9 mouse cellular contexts compared by ENCODE assay signal in the genomic region with DNA sequence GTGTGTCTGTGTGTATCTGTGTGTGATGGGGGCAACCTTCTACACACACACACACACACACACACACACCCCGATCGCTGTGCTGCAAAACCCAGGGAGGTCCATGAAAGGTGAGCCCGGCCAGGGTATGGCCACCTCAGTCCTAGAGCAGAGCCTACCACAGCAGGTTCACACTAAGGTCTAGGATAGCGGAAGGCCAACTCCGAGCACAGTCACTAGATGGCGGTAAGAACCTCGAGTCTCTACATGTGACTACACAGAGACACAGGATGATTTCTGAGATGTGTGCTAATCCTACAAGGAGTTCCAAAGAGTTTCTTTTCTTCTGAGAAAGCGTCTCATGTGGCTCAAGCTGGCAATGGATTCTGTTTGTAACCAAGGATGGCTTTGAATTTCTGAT. TPM values are rescaled to one million over a fixed set of nuclear protein-coding genes. Genes with fewer than 3 reads are reported as not detected.
A peak's percentile ranks its signal among the peaks of the same experiment; 100 is the strongest.
DNase-seq lines count a peak whose midpoint lies in the region; ATAC-seq and TF ChIP-seq lines count a peak whose summit lies in the region.
"Had no signal": no experiment of that assay in that cellular context is flagged by ENCODE, and none has a peak within 500 bp of the region (broad histone marks: within the 10 kb centered on the region; RNA-seq: fewer than 3 reads in every experiment).

No protein-coding gene starts in this region.

- DNase-seq in adrenal gland, adult (ENCODE audit: inconsistent age in 2 of 2, low spot score in 1 of 2) = peak; percentile 68 to 82
- no peak for DNase-seq in adrenal gland, postnatal 4 days (ENCODE audit: low spot score in 2 of 2)
- DNase-seq in neural tube, embryonic 11.5 days (ENCODE audit: low spot score) = peak; percentile 56
- no peak for DNase-seq in neural tube, embryonic 10.5 days (ENCODE audit: extremely low spot score, low spot score)
- DNase-seq in cerebellum, postnatal 25 days = peak; percentile 63 to 77
- DNase-seq in heart, postnatal 36 days = peak; percentile 39 to 57
- no peak for DNase-seq in liver, embryonic 14.5 days (ENCODE audit: low read depth in 3 of 3, low spot score in 3 of 3)

- no peaks in the 10 kb centered on the region for H3K27me3 ChIP-seq in neural tube, embryonic 11.5 days (ENCODE audit: control insufficient read depth, insufficient read depth, low read length)
- H3K27me3 ChIP-seq in liver, embryonic 14.5 days (ENCODE audit: control insufficient read depth, insufficient read depth, low read length) = no peaks in the 10 kb centered on the region

- H3K9ac ChIP-seq in neural tube, embryonic 11.5 days (ENCODE audit: low read length) = no peak overlapping the region
- no peak overlapping the region for H3K9ac ChIP-seq in liver, embryonic 14.5 days (replicated peaks)

- ATAC-seq in neural tube, embryonic 11.5 days (ENCODE audit: insufficient read depth, low FRiP score, low TSS enrichment) = no peak
- ATAC-seq in liver, embryonic 14.5 days (ENCODE audit: insufficient read depth) = peak; percentile 45; the same call in 1 of the 2 replicates

- no peak for TF ChIP-seq EP300 in liver, embryonic 14.5 days (IDR thresholded peaks at IDR 0.05; ENCODE audit: low read depth)

- no peaks in the 10 kb centered on the region for H3K9me3 ChIP-seq in neural tube, embryonic 11.5 days (ENCODE audit: control insufficient read depth, low read length)
- no peaks in the 10 kb centered on the region for H3K9me3 ChIP-seq in liver, embryonic 14.5 days (ENCODE audit: control insufficient read depth, low read length)

- H3K27ac ChIP-seq in neural tube, embryonic 11.5 days (ENCODE audit: low read depth, low read length) = no peak overlapping the region
- H3K27ac ChIP-seq in liver, embryonic 14.5 days = no peak overlapping the region
- H3K27ac ChIP-seq in olfactory bulb, adult 2 months (ENCODE audit: insufficient read depth, low read depth, low read length) = no peak overlapping the region

- WGBS in neural tube, embryonic 11.5 days = 41% methylated on average over 8 of the region's 8 CpGs
- 29% methylated on average over 8 of the region's 8 CpGs for WGBS in liver, embryonic 14.5 days (ENCODE audit: insufficient replicate concordance)
- 44% methylated on average over 8 of the region's 8 CpGs for WGBS in olfactory bulb, adult 2 months

- no peak overlapping the region for H3K4me3 ChIP-seq in neural tube, embryonic 11.5 days (ENCODE audit: low read depth, low read length)
- no peak overlapping the region for H3K4me3 ChIP-seq in liver, embryonic 14.5 days (ENCODE audit: insufficient read depth in 1 of 2, low read depth in 2 of 2, low read length in 2 of 2)
- H3K4me3 ChIP-seq in olfactory bulb, adult 2 months (ENCODE audit: insufficient read depth, low read depth, low read length) = no peak overlapping the region

- H3K4me1 ChIP-seq in neural tube, embryonic 11.5 days (ENCODE audit: control insufficient read depth, insufficient read depth, low read length) = no peaks in the 10 kb centered on the region
- no peaks in the 10 kb centered on the region for H3K4me1 ChIP-seq in liver, embryonic 14.5 days (replicated peaks; ENCODE audit: control insufficient read depth in 2 of 2, insufficient read depth in 2 of 2, low read length in 1 of 2)
- H3K4me1 ChIP-seq in olfactory bulb, adult 2 months (ENCODE audit: control insufficient read depth, insufficient read depth, low read length) = peaks cover 3% of the 10 kb centered on the region; the same call in 1 of the 2 replicates

- intact Hi-C loops in heart, postnatal 36 days (cut with DNase I) = no loop called here

- H3K4me2 ChIP-seq in neural tube, embryonic 11.5 days (ENCODE audit: low read depth) = no peak overlapping the region
- H3K4me2 ChIP-seq in liver, embryonic 14.5 days (ENCODE audit: low read depth) = no peak overlapping the region

- TF ChIP-seq POLR2A in olfactory bulb, adult 2 months (IDR thresholded peaks at IDR 0.05; ENCODE audit: insufficient read depth, low read depth, low read length) = no peak

- no peaks in the 10 kb centered on the region for H3K36me3 ChIP-seq in neural tube, embryonic 11.5 days (ENCODE audit: control insufficient read depth, insufficient read depth, low read length)
- no peaks in the 10 kb centered on the region for H3K36me3 ChIP-seq in liver, embryonic 14.5 days (replicated peaks; ENCODE audit: control insufficient read depth, insufficient read depth, low read depth)

- peak; percentile 73 for TF ChIP-seq CTCF in liver, embryonic 14.5 days (IDR thresholded peaks at IDR 0.05; ENCODE audit: low read depth)
- 0 out of 2 replicates have a peak, but pooled peaks have one; percentile 14 for TF ChIP-seq CTCF in olfactory bulb, adult 2 months (IDR thresholded peaks at IDR 0.05; ENCODE audit: insufficient read depth, low read depth, low read length)

RNA-seq across cellular contexts. Expression of a gene that starts 17.4 kb away (rescaled TPM):
- under 1 TPM in 1 of 2 experiments, not detected in 1; 0.76 TPM for total RNA-seq in adrenal gland, postnatal 4 days (2021)
- polyA plus RNA-seq in neural tube, embryonic 11.5 days (2014; fragmentation: Nextera tagmentation; extraction: Ambion mirVana) = not detected in 2 replicates
- total RNA-seq in heart, postnatal 36 days (2021) = not detected
- 0.87 and 1.1 TPM in 2 replicates for polyA plus RNA-seq in liver, embryonic 14.5 days (2012; rRNA removed)
- polyA plus RNA-seq in liver, embryonic 14.5 days (2014; fragmentation: Nextera tagmentation; extraction: Ambion mirVana) = 1.3 and 1.4 TPM in 2 replicates
- not detected in 2 replicates for polyA plus RNA-seq in olfactory bulb, adult 2 months (2012; ENCODE audit: insufficient read depth, insufficient read length, low replicate concordance, missing spikeins)
- total RNA-seq: gastrocnemius, postnatal 36 days had no signal

RNA-seq across cellular contexts. Expression of a gene that starts 19.8 kb away (rescaled TPM):
- total RNA-seq in adrenal gland, postnatal 4 days (2021) = 10 to 100 TPM; 56.2 to 59.0 TPM
- 37.3 and 38.1 TPM in 2 replicates for polyA plus RNA-seq in neural tube, embryonic 11.5 days (2014; fragmentation: Nextera tagmentation; extraction: Ambion mirVana)
- 1 to 10 TPM; 3.1 to 3.6 TPM for total RNA-seq in heart, postnatal 36 days (2021)
- 40.0 and 40.9 TPM in 2 replicates for polyA plus RNA-seq in liver, embryonic 14.5 days (2012; rRNA removed)
- 36.7 and 40.7 TPM in 2 replicates for polyA plus RNA-seq in liver, embryonic 14.5 days (2014; fragmentation: Nextera tagmentation; extraction: Ambion mirVana)
- polyA plus RNA-seq in olfactory bulb, adult 2 months (2012; ENCODE audit: insufficient read depth, insufficient read length, low replicate concordance, missing spikeins) = not detected in 2 replicates

RNA-seq across cellular contexts. Expression of a gene that starts 22.2 kb away (rescaled TPM):
- total RNA-seq in adrenal gland, postnatal 4 days (2021) = 10 to 100 TPM; 14.0 to 15.7 TPM
- 60.6 and 61.4 TPM in 2 replicates for polyA plus RNA-seq in neural tube, embryonic 11.5 days (2014; fragmentation: Nextera tagmentation; extraction: Ambion mirVana)
- total RNA-seq in heart, postnatal 36 days (2021) = 10 to 100 TPM in 1 of 2 experiments, 1 to 10 TPM in 1; 8.5 to 19.2 TPM
- 20.8 and 23.0 TPM in 2 replicates for polyA plus RNA-seq in liver, embryonic 14.5 days (2012; rRNA removed)
- 12.0 and 13.6 TPM in 2 replicates for polyA plus RNA-seq in liver, embryonic 14.5 days (2014; fragmentation: Nextera tagmentation; extraction: Ambion mirVana)
- not detected in 2 replicates for polyA plus RNA-seq in olfactory bulb, adult 2 months (2012; ENCODE audit: insufficient read depth, insufficient read length, low replicate concordance, missing spikeins)

Comparison
In these comparisons a context has a peak if more than half of its experiments do, and no peak if none do; other contexts are left out.
1. DNase-seq: peak in adrenal gland, adult (2 of 2), neural tube, embryonic 11.5 days (single experiment), cerebellum, postnatal 25 days (2 of 2) and heart, postnatal 36 days (2 of 2); none in adrenal gland, postnatal 4 days (0 of 2), neural tube, embryonic 10.5 days (single experiment) and liver, embryonic 14.5 days (0 of 3).
2. RNA of a gene that starts 19.8 kb away (polyA plus RNA-seq): 36.7 to 40.9 TPM in liver, embryonic 14.5 days and 37.3 to 38.1 TPM in neural tube, embryonic 11.5 days; not detected in olfactory bulb, adult 2 months; every median in the first group is over 10 times any median in the second.
3. RNA of a gene that starts 22.2 kb away (polyA plus RNA-seq): 60.6 to 61.4 TPM in neural tube, embryonic 11.5 days and 12.0 to 23.0 TPM in liver, embryonic 14.5 days; not detected in olfactory bulb, adult 2 months; every median in the first group is over 10 times any median in the second.